Mouse (Mus musculus) kidney, adult 2 months (tissue): ENCODE data around the gene Them7.

Source experiments
- CTCF ChIP-seq: fragments of 200-500 bp; conservative IDR thresholded peaks from 2 replicates; pipeline ENCODE4 v1.5.1; 2011; ENCODE audit warnings: low read depth, mild to moderate bottlenecking, control low read depth, low read length, moderate library complexity, mixed read lengths; ENCODE audit not compliant: insufficient read depth, insufficient read length
- POLR2A ChIP-seq: fragments of 200-500 bp; IDR thresholded peaks from one replicate; pipeline ENCODE4 v1.6.1; 2011; ENCODE audit warnings: low read depth, low read length, control low read depth

GRCm38 (mm10) chr2:105185768-105186529 lies 38.2 kb upstream of the Them7 start:
- no peak for TF ChIP-seq CTCF
- no peak for TF ChIP-seq POLR2A
